ENCODE assay signal across 29 mouse cellular contexts in the genomic region with DNA sequence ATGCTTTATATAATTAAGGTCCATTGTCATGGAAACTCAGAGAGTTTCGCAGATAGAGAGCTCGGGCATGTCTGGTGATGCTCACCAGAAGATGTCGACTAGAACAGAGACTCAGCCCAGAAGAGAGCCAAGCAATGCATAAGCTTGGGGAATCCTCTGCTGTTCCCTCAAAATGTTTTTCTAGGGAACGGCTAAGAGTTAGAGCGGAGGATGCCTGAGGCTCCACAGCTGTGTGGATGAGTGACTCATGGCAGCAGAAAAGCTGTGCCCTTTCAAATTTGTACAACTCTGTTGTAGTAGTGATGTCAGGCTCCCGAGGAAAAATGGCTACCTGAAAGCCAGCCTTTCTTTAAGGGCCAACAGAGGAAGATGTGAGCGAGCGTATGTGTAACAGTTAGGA.
DNase-seq lines count a peak whose midpoint lies in the region; ATAC-seq and TF ChIP-seq lines count a peak whose summit lies in the region.
"Had no signal": no experiment of that assay in that cellular context is flagged by ENCODE, and none has a peak within 500 bp of the region (broad histone marks: within the 10 kb centered on the region; RNA-seq: fewer than 3 reads in every experiment).

No protein-coding gene starts in this region.

- H3K4me3 ChIP-seq in midbrain, embryonic 16.5 days (ENCODE audit: low read depth, low read length) = no peak overlapping the region
- H3K4me3 ChIP-seq in midbrain, embryonic 15.5 days = no peak overlapping the region
- no peak overlapping the region for H3K4me3 ChIP-seq in intestine, postnatal 0 days (ENCODE audit: low read depth, low read length)
- H3K4me3 ChIP-seq: embryonic facial prominence, embryonic 13.5 days; embryonic facial prominence, embryonic 15.5 days; erythroblast, embryonic 14.5 days; forebrain, embryonic 10.5 days; forebrain, embryonic 12.5 days had no signal

- H3K4me2 ChIP-seq in midbrain, embryonic 16.5 days (ENCODE audit: low read length) = no peak overlapping the region
- H3K4me2 ChIP-seq in midbrain, embryonic 15.5 days = no peak overlapping the region
- H3K4me2 ChIP-seq in intestine, postnatal 0 days (replicated peaks; ENCODE audit: low read depth) = no peak overlapping the region
- H3K4me2 ChIP-seq: embryonic facial prominence, embryonic 13.5 days; embryonic facial prominence, embryonic 15.5 days; forebrain, embryonic 12.5 days had no signal

- no peaks in the 10 kb centered on the region for H3K27me3 ChIP-seq in midbrain, embryonic 16.5 days (ENCODE audit: control insufficient read depth, insufficient read depth, low read depth, low read length)
- no peaks in the 10 kb centered on the region for H3K27me3 ChIP-seq in midbrain, embryonic 15.5 days (replicated peaks)
- H3K27me3 ChIP-seq in intestine, postnatal 0 days (replicated peaks; ENCODE audit: control insufficient read depth, insufficient read depth, low read length) = no peaks in the 10 kb centered on the region
- H3K27me3 ChIP-seq: CH12.LX; embryonic facial prominence, embryonic 13.5 days; embryonic facial prominence, embryonic 15.5 days; forebrain, embryonic 12.5 days; Patski had no signal

- H3K9me3 ChIP-seq in midbrain, embryonic 16.5 days (replicated peaks; ENCODE audit: control insufficient read depth, low read length, poor library complexity, severe bottlenecking) = no peaks in the 10 kb centered on the region
- no peaks in the 10 kb centered on the region for H3K9me3 ChIP-seq in midbrain, embryonic 15.5 days
- H3K9me3 ChIP-seq in intestine, postnatal 0 days (ENCODE audit: control insufficient read depth) = no peaks in the 10 kb centered on the region
- H3K9me3 ChIP-seq: embryonic facial prominence, embryonic 13.5 days; embryonic facial prominence, embryonic 15.5 days; forebrain, embryonic 10.5 days; forebrain, embryonic 12.5 days had no signal

- peak; percentile 78 for ATAC-seq in frontal cortex, adult (ENCODE audit: low TSS enrichment)
- ATAC-seq in midbrain, embryonic 16.5 days = no peak
- no peak for ATAC-seq in midbrain, embryonic 15.5 days (replicated peaks)
- no peak for ATAC-seq in intestine, postnatal 0 days
- ATAC-seq: activated CD4-positive, CD25-positive, alpha-beta regulatory T cell, adult 4 months; CD4-positive, CD25-positive, alpha-beta regulatory T cell, adult 4 months; forebrain, embryonic 14.5 days; Patski had no signal

- H3K27ac ChIP-seq in midbrain, embryonic 16.5 days (ENCODE audit: low read length) = peak overlapping the region; percentile 70
- H3K27ac ChIP-seq in midbrain, embryonic 15.5 days = no peak overlapping the region
- H3K27ac ChIP-seq in intestine, postnatal 0 days (ENCODE audit: low read depth, low read length) = no peak overlapping the region
- H3K27ac ChIP-seq: embryonic facial prominence, embryonic 13.5 days; embryonic facial prominence, embryonic 15.5 days; forebrain, embryonic 10.5 days; forebrain, embryonic 12.5 days had no signal

- 84% methylated on average over 8 of the region's 8 CpGs for WGBS in midbrain, embryonic 16.5 days
- 84% methylated on average over 8 of the region's 8 CpGs for WGBS in midbrain, embryonic 15.5 days
- 78% methylated on average over 8 of the region's 8 CpGs for WGBS in intestine, postnatal 0 days

- no peak for DNase-seq in frontal cortex, postnatal 10 days (ENCODE audit: low spot score in 2 of 2)
- DNase-seq in right cerebral cortex, adult 18-20 months = peak; percentile 6
- DNase-seq in right cerebral cortex, postnatal 10 days (ENCODE audit: low spot score in 2 of 2) = no peak
- DNase-seq: adrenal gland, adult 8-10 months; adrenal gland, postnatal 14 days; adrenal gland, postnatal 36 days; B cell, adult 2 months; cerebellum, adult 11 months; cerebellum, adult 18-20 months; cerebellum, adult 8-10 months; cerebellum, adult 9-11 months; cerebellum, postnatal 14 days; cerebellum, postnatal 36 days; embryo, embryonic 11 days had no signal

- H3K9ac ChIP-seq in midbrain, embryonic 16.5 days (ENCODE audit: low read depth, low read length) = no peak overlapping the region
- H3K9ac ChIP-seq in midbrain, embryonic 15.5 days = no peak overlapping the region
- no peak overlapping the region for H3K9ac ChIP-seq in intestine, postnatal 0 days (ENCODE audit: low read depth, low read length)
- H3K9ac ChIP-seq: embryonic facial prominence, embryonic 13.5 days; embryonic facial prominence, embryonic 15.5 days; forebrain, embryonic 12.5 days had no signal

- no peaks in the 10 kb centered on the region for H3K36me3 ChIP-seq in midbrain, embryonic 16.5 days (ENCODE audit: control insufficient read depth, insufficient read depth, low read length)
- no peaks in the 10 kb centered on the region for H3K36me3 ChIP-seq in midbrain, embryonic 15.5 days (replicated peaks)
- no peaks in the 10 kb centered on the region for H3K36me3 ChIP-seq in intestine, postnatal 0 days (ENCODE audit: control insufficient read depth, insufficient read depth)
- H3K36me3 ChIP-seq: embryonic facial prominence, embryonic 13.5 days; embryonic facial prominence, embryonic 15.5 days; forebrain, embryonic 10.5 days; forebrain, embryonic 12.5 days; G1E had no signal

- peaks cover 4% of the 10 kb centered on the region for H3K4me1 ChIP-seq in midbrain, embryonic 16.5 days (ENCODE audit: control insufficient read depth, insufficient read depth, low read length)
- no peaks in the 10 kb centered on the region for H3K4me1 ChIP-seq in midbrain, embryonic 15.5 days
- H3K4me1 ChIP-seq in intestine, postnatal 0 days (replicated peaks; ENCODE audit: control insufficient read depth, insufficient read depth, low read length) = no peaks in the 10 kb centered on the region
- H3K4me1 ChIP-seq: embryonic facial prominence, embryonic 13.5 days; embryonic facial prominence, embryonic 15.5 days; forebrain, embryonic 10.5 days; forebrain, embryonic 12.5 days had no signal

- TF ChIP-seq CTCF in intestine, postnatal 0 days (IDR thresholded peaks at IDR 0.05; ENCODE audit: low read depth) = no peak
